Mouse (Mus musculus) cortical plate, adult 2 months (tissue): Measurements from ENCODE around the gene Npas3.

ENCODE experiments used
- CTCF ChIP-seq: fragments of 200-500 bp; IDR thresholded peaks from 2 replicates; pipeline ENCODE4 v1.5.1; 2011; ENCODE audit warnings: mild to moderate bottlenecking, control low read depth, low read length; ENCODE audit not compliant: insufficient read depth; ENCODE audit errors: extremely low read depth
- POLR2A ChIP-seq: fragments of 200-500 bp; IDR thresholded peaks from 2 replicates; pipeline ENCODE4 v1.6.1; 2011; ENCODE audit warnings: mild to moderate bottlenecking, low read length, control low read depth; ENCODE audit not compliant: insufficient read depth; ENCODE audit errors: extremely low read depth

GRCm38 (mm10) chr12:53407776-53408175, 159.3 kb downstream of the Npas3 start:
- TF ChIP-seq CTCF (no peak), POLR2A (no peak)
